Mouse (Mus musculus) hindbrain, postnatal 0 days (tissue): ENCODE measurements around the gene Siae. TPM values are rescaled to one million over a fixed set of nuclear protein-coding genes. Genes with fewer than 3 reads are reported as not detected.
A peak's percentile ranks its signal among the peaks of the same experiment; 100 is the strongest.

ENCODE experiments used
- ATAC-seq: fragments of 200-750 bp; cut with Nextera tagmentation; 2 replicates; pipeline ENCODE4 v1.8.0; 2017; ENCODE audit warnings: mild to moderate bottlenecking, moderate TSS enrichment, moderate library complexity
- DNase-seq: peaks from one replicate; pipeline ENCODE4 v3.0.0-alpha.2; 2015; ENCODE audit warnings: low spot score
- H3K27ac ChIP-seq: fragments of 300-500 bp; sonication (generic); 2 replicates; pipeline ENCODE4 v1.5.1; 2014; ENCODE audit warnings: mild to moderate bottlenecking
- H3K27me3 ChIP-seq: fragments of 300-500 bp; sonication (generic); 2 replicates; pipeline ENCODE4 v1.6.1; 2014; ENCODE audit warnings: low read length, mixed read lengths; ENCODE audit not compliant: insufficient read depth
- H3K36me3 ChIP-seq: fragments of 300-500 bp; sonication (generic); 2 replicates; pipeline ENCODE4 v1.6.1; 2014; ENCODE audit warnings: low read length, mixed read lengths; ENCODE audit not compliant: insufficient read depth
- H3K4me1 ChIP-seq: fragments of 300-500 bp; sonication (generic); 2 replicates; pipeline ENCODE4 v1.6.1; 2014; ENCODE audit warnings: antibody characterized with exemption, low read length, mixed read lengths; ENCODE audit not compliant: insufficient read depth
- H3K4me2 ChIP-seq: fragments of 300-500 bp; sonication (generic); 2 replicates; pipeline ENCODE4 v1.6.1; 2014; ENCODE audit warnings: low read depth, mild to moderate bottlenecking, low read length, moderate library complexity, mixed read lengths
- H3K4me3 ChIP-seq: fragments of 300-500 bp; sonication (generic); 2 replicates; pipeline ENCODE4 v1.5.1; 2014; ENCODE audit warnings: low read length
- H3K9ac ChIP-seq: fragments of 300-500 bp; sonication (generic); replicated peaks from 2 replicates; pipeline ENCODE4 v1.6.1; 2014; ENCODE audit warnings: mild to moderate bottlenecking, low read length, moderate library complexity, mixed read lengths
- H3K9me3 ChIP-seq: fragments of 300-500 bp; sonication (generic); 2 replicates; pipeline ENCODE4 v1.6.1; 2016; ENCODE audit warnings: low read length, mixed read lengths
- CTCF ChIP-seq: IDR thresholded peaks from 2 replicates; pipeline ENCODE4 v1.5.1; 2016; ENCODE audit warnings: antibody characterized with exemption, control low read depth, low read depth
- WGBS: fragments of 180-500 bp; shearing (Covaris S2); extraction: QIAGEN DNeasy Blood & Tissue Kit; methylation state at CpG from one replicate; pipeline ENCODE4 v1.1.7; 2014; 5-methylcytosine and 5-hydroxymethylcytosine counted together
- polyA plus RNA-seq: library from polyadenylated mRNA; unstranded; fragments of >200 nt; fragmentation: Nextera tagmentation; extraction: Ambion mirVana; gene quantifications from 2 replicates; pipeline ENCODE4 v1.2.1, GENCODE M21; 2015
- total RNA-seq: library from RNA; depleted of rRNA; stranded (reverse); fragments of >200 nt; gene quantifications from 2 replicates; pipeline ENCODE4 v1.2.3, GENCODE M21; 2014

Gene Siae
- total and polyA plus RNA-seq, 2 experiments from 2014 or later: 15.5 to 18.7 TPM

- WGBS: 88% methylated on average over 2 of the region's 2 CpGs
- no peak for TF ChIP-seq CTCF
- Histone ChIP-seq H3K9me3 (no peaks in the 10 kb centered on the region), H3K4me3 (no peak overlapping the region), H3K27me3 (no peaks in the 10 kb centered on the region), H3K36me3 (peaks cover 21% of the 10 kb centered on the region; the same call in 1 of the 2 replicates), H3K9ac (no peak overlapping the region), H3K4me1 (no peaks in the 10 kb centered on the region), H3K27ac (no peak overlapping the region), H3K4me2 (no peak overlapping the region)
- no peak for DNase-seq
- ATAC-seq: no peak
These were observed 35.5 kb upstream of the Siae start for GRCm38 (mm10) chr9:37519995-37520394.

DNA sequence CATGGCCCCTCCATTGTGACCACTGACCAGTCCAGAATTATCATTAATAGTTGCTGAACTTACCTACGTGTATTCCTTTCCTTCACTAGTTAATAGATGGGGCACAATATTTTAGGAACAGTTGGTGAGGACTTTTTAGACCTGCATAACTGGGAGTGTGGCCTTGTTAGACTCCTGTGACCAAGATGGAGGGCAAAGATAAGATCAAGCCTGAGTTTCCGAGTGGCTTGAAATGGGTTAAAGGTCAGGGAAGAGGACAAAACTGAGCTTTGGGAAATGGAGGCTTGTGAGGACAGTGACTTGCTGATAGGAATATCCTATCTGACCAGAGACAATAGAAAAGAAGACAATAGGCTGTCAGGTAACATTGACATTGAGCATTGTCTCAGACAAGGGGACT lies 30.0 kb upstream of the Siae start:
- Histone ChIP-seq H3K4me3 (no peak overlapping the region), H3K4me2 (no peak overlapping the region), H3K4me1 (peaks cover 6% of the 10 kb centered on the region; the same call in 1 of the 2 replicates), H3K27me3 (peaks cover 38% of the 10 kb centered on the region), H3K36me3 (peaks cover 12% of the 10 kb centered on the region; the same call in 1 of the 2 replicates), H3K9ac (no peak overlapping the region), H3K9me3 (no peaks in the 10 kb centered on the region), H3K27ac (no peak overlapping the region)
- no peak for ATAC-seq
- WGBS: 90% methylated on average over 2 of the region's 2 CpGs
- no peak for TF ChIP-seq CTCF
- no peak for DNase-seq

DNA sequence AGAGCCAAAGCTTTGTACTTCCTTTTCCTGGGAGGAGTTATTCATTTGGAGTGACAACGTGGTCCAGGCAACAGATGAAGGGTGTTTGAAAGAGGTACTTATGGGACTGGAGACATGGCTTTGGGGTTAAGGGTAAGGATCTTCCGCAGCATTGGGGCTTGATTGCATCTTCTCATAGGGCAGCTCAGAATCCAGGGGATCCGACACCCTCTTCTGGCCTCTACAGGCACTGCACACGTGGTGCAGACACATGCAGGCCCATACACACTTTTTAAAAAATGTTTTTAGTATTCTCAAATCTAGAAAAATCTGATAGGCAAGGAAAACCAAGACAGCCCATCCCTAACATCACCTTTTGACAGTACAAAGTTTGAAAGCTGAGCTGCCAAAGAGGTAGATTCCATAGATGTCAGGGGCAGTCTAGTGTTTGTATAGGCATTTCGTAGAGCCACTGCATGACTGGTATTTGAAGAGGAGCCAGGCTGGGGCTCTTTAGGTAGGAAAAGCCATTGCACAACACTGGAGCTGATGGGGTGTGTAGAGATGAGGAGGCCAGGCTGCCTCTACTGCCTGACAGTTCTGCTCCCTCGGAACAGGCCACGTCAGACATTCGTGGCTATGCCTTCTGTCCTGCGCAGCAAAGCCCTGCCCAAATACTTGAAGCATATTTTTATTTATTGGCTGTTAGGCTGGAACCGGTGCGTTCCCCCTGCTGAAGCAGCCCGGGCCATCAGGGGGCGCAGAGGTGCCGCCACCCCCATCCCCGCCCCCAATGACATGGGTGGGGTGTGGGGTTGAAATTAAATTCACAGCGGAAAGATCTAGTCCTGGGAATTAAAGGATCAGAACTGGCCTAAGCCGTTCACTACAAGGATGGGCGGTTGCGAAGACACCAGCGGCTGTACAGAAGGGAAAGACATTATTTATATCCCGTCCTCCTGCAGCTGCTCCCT lies 28.8 kb upstream of the Siae start:
- Histone ChIP-seq H3K36me3 (peaks cover 8% of the 10 kb centered on the region; the same call in 1 of the 2 replicates), H3K4me1 (peaks cover 9% of the 10 kb centered on the region; the same call in 1 of the 2 replicates), H3K27me3 (peaks cover 38% of the 10 kb centered on the region), H3K4me2 (peak overlapping the region; percentile 31; the same call in 1 of the 2 replicates), H3K9ac (no peak overlapping the region), H3K9me3 (no peaks in the 10 kb centered on the region), H3K27ac (no peak overlapping the region), H3K4me3 (no peak overlapping the region)
- WGBS: 31% methylated on average over 21 of the region's 21 CpGs
- TF ChIP-seq CTCF: peak; percentile 38
- DNase-seq (no peak), ATAC-seq (no peak)

DNA sequence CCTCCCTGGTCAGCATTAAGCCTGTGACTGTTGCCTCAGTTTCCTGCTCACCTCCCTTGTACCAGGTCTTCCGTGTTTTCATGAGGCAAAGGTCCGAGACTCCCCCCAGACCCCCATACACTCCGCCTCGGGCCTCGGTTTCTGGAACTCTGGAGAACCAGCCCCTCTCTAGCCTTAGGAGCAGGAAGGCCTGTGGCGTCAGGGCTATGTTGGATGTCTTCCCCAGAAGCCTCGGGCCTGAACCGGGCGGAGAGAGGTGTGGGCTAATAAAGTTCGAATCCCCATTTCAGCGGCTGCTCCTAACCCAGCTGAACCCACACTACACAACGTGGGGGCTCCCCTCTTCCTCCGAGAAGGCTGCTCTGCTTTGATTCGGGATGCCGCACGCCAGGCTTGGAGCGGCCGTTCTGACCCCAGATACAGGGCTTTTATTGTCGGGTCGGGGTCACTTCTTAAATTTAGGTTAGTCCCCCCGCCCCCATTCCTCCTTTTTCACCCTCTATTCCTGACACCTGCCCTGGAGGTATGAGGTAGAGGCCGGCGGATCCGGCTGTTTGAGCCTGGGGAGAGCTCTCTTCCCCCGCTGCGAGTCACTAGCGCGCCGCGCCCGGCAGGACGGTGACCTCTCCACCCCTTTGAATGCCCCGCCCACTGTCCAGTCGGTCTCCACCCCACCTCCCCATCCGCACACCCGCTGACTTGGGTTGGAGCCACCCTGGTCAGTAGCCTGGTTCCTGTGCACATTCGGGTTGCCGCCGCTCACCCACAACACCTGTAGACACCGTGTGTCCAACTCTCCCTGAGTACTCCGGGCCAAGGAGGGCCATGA lies 27.9 kb upstream of the Siae start, which contains the start of gene Esam:
Esam (plus strand) TSS at position 683 of the 829 bp plus-strand sequence.
- no peak within 1 kb of the TSS for H3K9ac ChIP-seq
- no peak for DNase-seq
- 14% methylated on average over 41 of the region's 41 CpGs for WGBS
- 0 out of 2 replicates have a peak, but pooled peaks have one; percentile 4 for ATAC-seq
- peaks cover 38% of the 10 kb centered on the region for H3K27me3 ChIP-seq
- TF ChIP-seq CTCF: no peak
- H3K36me3 ChIP-seq: peaks cover 8% of the 10 kb centered on the region; the same call in 1 of the 2 replicates
- H3K4me3 ChIP-seq: peak within 1 kb of the TSS; percentile 40
- H3K27ac ChIP-seq: peak within 1 kb of the TSS; percentile 56; the same call in 1 of the 2 replicates
- H3K9me3 ChIP-seq: no peaks in the 10 kb centered on the region
- H3K4me2 ChIP-seq: peak within 1 kb of the TSS; percentile 82
- peaks cover 9% of the 10 kb centered on the region; the same call in 1 of the 2 replicates for H3K4me1 ChIP-seq

- Histone ChIP-seq H3K9me3 (no peaks in the 10 kb centered on the region), H3K27ac (peak overlapping the region; percentile 56; the same call in 1 of the 2 replicates), H3K4me3 (peak overlapping the region; percentile 40), H3K9ac (no peak overlapping the region), H3K27me3 (peaks cover 38% of the 10 kb centered on the region), H3K4me1 (peaks cover 9% of the 10 kb centered on the region; the same call in 1 of the 2 replicates), H3K36me3 (peaks cover 2% of the 10 kb centered on the region; the same call in 1 of the 2 replicates), H3K4me2 (peak overlapping the region; percentile 82; the same call in 1 of the 2 replicates)
- WGBS: 40% methylated on average over 9 of the region's 9 CpGs
- DNase-seq (no peak), ATAC-seq (no peak)
- TF ChIP-seq CTCF: no peak
These were observed 27.1 kb upstream of the Siae start for GRCm38 (mm10) chr9:37528225-37528970.
